Comparison of ENCODE assay signal across 12 mouse cellular contexts in the genomic region with DNA sequence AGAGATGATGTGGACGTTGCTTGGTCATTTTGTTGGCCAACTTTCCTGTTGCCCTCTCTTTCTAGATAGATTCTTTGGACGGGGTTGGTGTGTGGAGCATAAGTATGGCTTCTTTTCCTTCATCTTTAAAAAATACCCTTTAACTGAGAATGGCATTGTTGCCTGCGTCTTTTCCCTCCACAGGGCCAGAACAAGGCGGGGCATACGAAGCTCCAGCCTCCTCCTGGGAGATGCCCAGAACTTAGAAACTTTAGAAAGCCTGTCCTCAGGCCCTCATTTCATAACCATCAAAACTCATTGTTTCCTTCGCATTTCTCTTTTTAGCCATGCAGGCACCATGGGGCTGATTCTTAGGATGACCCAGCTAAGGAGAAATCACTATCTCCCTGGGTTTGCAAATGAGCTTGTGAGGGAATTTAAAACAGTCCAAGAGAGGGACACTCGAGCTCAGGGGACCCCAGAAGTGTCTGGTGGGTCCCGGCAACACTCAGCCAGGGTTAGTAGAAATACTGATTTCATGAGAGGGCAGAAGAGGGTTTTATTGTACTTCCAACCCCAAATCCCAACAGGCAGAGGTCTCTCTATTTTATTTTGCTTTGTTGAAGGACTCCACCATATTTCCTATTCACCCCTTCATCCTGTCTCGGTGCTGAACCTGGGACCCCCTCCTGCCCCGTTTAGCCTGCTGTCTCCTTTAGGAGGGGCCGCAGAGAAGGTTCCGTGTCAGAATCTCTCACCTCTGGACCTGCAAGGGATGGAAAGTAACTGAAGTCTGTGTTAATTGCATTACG.
DNase-seq lines count a peak whose midpoint lies in the region; ATAC-seq lines count a peak whose summit lies in the region.
"Had no signal": no experiment of that assay in that cellular context is flagged by ENCODE, and none has a peak within 500 bp of the region (broad histone marks: within the 10 kb centered on the region; RNA-seq: fewer than 3 reads in every experiment).

No protein-coding gene starts in this region.

- H3K4me2 ChIP-seq in kidney, embryonic 15.5 days: peak overlapping the region; percentile 43
- peak overlapping the region; percentile 36 for H3K4me2 ChIP-seq in embryonic facial prominence, embryonic 15.5 days (replicated peaks)
- peak overlapping the region; percentile 42 for H3K4me2 ChIP-seq in hindbrain, embryonic 14.5 days (replicated peaks)
- peak overlapping the region; percentile 51 for H3K4me2 ChIP-seq in neural tube, embryonic 12.5 days (replicated peaks)

- WGBS in kidney, embryonic 15.5 days: 53% methylated on average over 13 of the region's 13 CpGs
- WGBS in embryonic facial prominence, embryonic 15.5 days: 44% methylated on average over 13 of the region's 13 CpGs
- 10% methylated on average over 13 of the region's 13 CpGs for WGBS in hindbrain, embryonic 14.5 days
- WGBS in neural tube, embryonic 12.5 days: 12% methylated on average over 13 of the region's 13 CpGs

- H3K4me3 ChIP-seq in kidney, embryonic 15.5 days (replicated peaks): no peak overlapping the region
- H3K4me3 ChIP-seq in embryonic facial prominence, embryonic 15.5 days (replicated peaks): peak overlapping the region; percentile 6; the same call in 1 of the 2 replicates
- 0 out of 2 replicates have a peak overlapping the region, but pooled peaks have one; percentile 2 for H3K4me3 ChIP-seq in hindbrain, embryonic 14.5 days (replicated peaks; ENCODE audit: low read length)
- H3K4me3 ChIP-seq in neural tube, embryonic 12.5 days: no peak overlapping the region

- no peaks in the 10 kb centered on the region for H3K27me3 ChIP-seq in kidney, embryonic 15.5 days
- H3K27me3 ChIP-seq in embryonic facial prominence, embryonic 15.5 days: no peaks in the 10 kb centered on the region
- no peaks in the 10 kb centered on the region for H3K27me3 ChIP-seq in hindbrain, embryonic 14.5 days (ENCODE audit: control insufficient read depth, insufficient read depth, low read length)
- no peaks in the 10 kb centered on the region for H3K27me3 ChIP-seq in neural tube, embryonic 12.5 days (replicated peaks)

- ATAC-seq in kidney, embryonic 15.5 days (replicated peaks; ENCODE audit: low FRiP score): no peak
- no peak for ATAC-seq in embryonic facial prominence, embryonic 15.5 days (ENCODE audit: insufficient number of reproducible peaks, low FRiP score, low TSS enrichment, low read depth)
- no peak for ATAC-seq in hindbrain, embryonic 14.5 days (ENCODE audit: low FRiP score)
- ATAC-seq in neural tube, embryonic 12.5 days (ENCODE audit: low FRiP score, low read depth): peak; percentile 12; the same call in 1 of the 2 replicates
- ATAC-seq in erythroblast, adult 5-6 weeks (replicated peaks; ENCODE audit: low FRiP score, poor library complexity, severe bottlenecking): no peak
- ATAC-seq: intestine, postnatal 0 days; lung, postnatal 0 days had no signal

- H3K36me3 ChIP-seq in kidney, embryonic 15.5 days: no peaks in the 10 kb centered on the region
- H3K36me3 ChIP-seq in embryonic facial prominence, embryonic 15.5 days: no peaks in the 10 kb centered on the region
- no peaks in the 10 kb centered on the region for H3K36me3 ChIP-seq in hindbrain, embryonic 14.5 days (replicated peaks; ENCODE audit: control insufficient read depth, insufficient read depth)
- no peaks in the 10 kb centered on the region for H3K36me3 ChIP-seq in neural tube, embryonic 12.5 days

- no peak for DNase-seq in kidney, adult 8-10 months
- DNase-seq in hindbrain, embryonic 14.5 days (ENCODE audit: low spot score): no peak
- no peak for DNase-seq in adipocyte (ENCODE audit: low spot score)
- DNase-seq in frontal cortex, postnatal 25 days (ENCODE audit: low spot score in 2 of 2): no peak
- DNase-seq: cerebellum, adult 11-12 months; thymus, postnatal 25 days had no signal

- H3K4me1 ChIP-seq in kidney, embryonic 15.5 days: peaks cover 12% of the 10 kb centered on the region
- peaks cover 26% of the 10 kb centered on the region for H3K4me1 ChIP-seq in embryonic facial prominence, embryonic 15.5 days
- peaks cover 33% of the 10 kb centered on the region for H3K4me1 ChIP-seq in hindbrain, embryonic 14.5 days (replicated peaks; ENCODE audit: control insufficient read depth, insufficient read depth, low read length)
- H3K4me1 ChIP-seq in neural tube, embryonic 12.5 days: peaks cover 37% of the 10 kb centered on the region

- peak overlapping the region; percentile 19; the same call in 1 of the 2 replicates for H3K9ac ChIP-seq in kidney, embryonic 15.5 days
- no peak overlapping the region for H3K9ac ChIP-seq in embryonic facial prominence, embryonic 15.5 days
- peak overlapping the region; percentile 25; the same call in 1 of the 2 replicates for H3K9ac ChIP-seq in hindbrain, embryonic 14.5 days
- no peak overlapping the region; the same call in 1 of the 2 replicates for H3K9ac ChIP-seq in neural tube, embryonic 12.5 days

- no peak overlapping the region for H3K27ac ChIP-seq in kidney, embryonic 15.5 days
- no peak overlapping the region for H3K27ac ChIP-seq in embryonic facial prominence, embryonic 15.5 days (replicated peaks)
- peak overlapping the region; percentile 58 for H3K27ac ChIP-seq in hindbrain, embryonic 14.5 days
- no peak overlapping the region for H3K27ac ChIP-seq in neural tube, embryonic 12.5 days

- H3K9me3 ChIP-seq in kidney, embryonic 15.5 days (replicated peaks): 0 out of 2 replicates have a peak, but pooled peaks cover 4% of the 10 kb centered on the region
- no peaks in the 10 kb centered on the region; the same call in 1 of the 2 replicates for H3K9me3 ChIP-seq in embryonic facial prominence, embryonic 15.5 days (replicated peaks)
- no peaks in the 10 kb centered on the region; the same call in 1 of the 2 replicates for H3K9me3 ChIP-seq in hindbrain, embryonic 14.5 days (ENCODE audit: control insufficient read depth, low read length)
- peaks cover 14% of the 10 kb centered on the region; the same call in 1 of the 2 replicates for H3K9me3 ChIP-seq in neural tube, embryonic 12.5 days

Comparison
In these comparisons a context has a peak if more than half of its experiments do, and no peak if none do; other contexts are left out.
1. H3K4me3 ChIP-seq: peak in embryonic facial prominence, embryonic 15.5 days (single experiment) and hindbrain, embryonic 14.5 days (single experiment); none in kidney, embryonic 15.5 days (single experiment) and neural tube, embryonic 12.5 days (single experiment).
2. H3K9ac ChIP-seq: peak in kidney, embryonic 15.5 days (single experiment) and hindbrain, embryonic 14.5 days (single experiment); none in embryonic facial prominence, embryonic 15.5 days (single experiment) and neural tube, embryonic 12.5 days (single experiment).
3. Peak in every context shown above with its lines, with median percentiles within 50 percentile points of each other: H3K4me2 ChIP-seq.